Mouse (Mus musculus): ENCODE measurements at regions not wholly inside any gene's neighbourhood (a gene's known extent, or its start where the extent isn't known, plus 50 kb on each side); places are given as distances from the start of the nearest gene placed in this dataset.

DNA sequence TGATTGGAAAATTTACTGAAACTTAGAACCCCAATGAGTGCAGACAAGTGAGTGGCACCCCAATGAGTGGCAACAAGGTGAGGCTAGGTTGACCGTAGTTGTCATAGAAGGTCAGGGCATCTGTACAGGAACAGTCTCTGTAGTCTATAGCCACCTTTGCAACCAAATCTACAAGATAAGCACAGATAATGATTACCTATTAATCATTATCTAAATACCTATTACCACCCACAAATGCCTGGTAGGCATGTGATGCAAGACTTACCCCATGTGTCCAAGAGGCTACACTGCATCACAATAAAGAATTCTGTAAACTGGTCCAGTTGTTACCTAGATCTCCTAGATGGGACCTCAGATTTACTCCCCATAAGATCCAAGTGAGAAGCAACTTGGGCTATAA is 778.7 kb downstream of the Cntnap5b start:
- no peak for DNase-seq (ENCODE audit: low spot score in 2 of 2)

DNA sequence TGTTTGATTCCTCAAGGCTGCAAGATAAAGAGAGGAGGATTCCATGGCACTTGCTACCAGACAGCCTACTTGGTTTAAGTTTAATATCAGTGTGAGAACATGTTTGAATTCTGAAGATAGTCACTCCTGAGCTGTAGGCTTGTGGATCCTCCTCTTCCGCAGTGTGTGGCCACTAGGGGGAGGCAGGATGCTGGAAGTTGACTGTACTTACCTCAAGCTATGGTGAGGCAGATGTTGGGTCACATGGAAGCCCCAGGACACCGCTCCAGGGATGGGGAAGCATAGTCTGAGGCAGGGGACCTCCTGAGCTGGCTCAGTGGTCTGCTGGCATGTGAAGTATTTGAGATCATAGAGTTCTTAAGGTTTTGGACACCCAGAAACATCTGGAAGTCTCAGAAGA is 784.4 kb downstream of the Cntnap5b start:
- DNase-seq (ENCODE audit: low spot score in 2 of 2) = peak in 1 of 2 experiments; percentile 7

All from layer of hippocampus, postnatal 14 days (tissue).